In genomic region chr7:133707301-133707700, GRCm38 (mm10) we compare ENCODE assay signal across 14 mouse cellular contexts. TPM values are rescaled to one million over a fixed set of nuclear protein-coding genes. Genes with fewer than 3 reads are reported as not detected.
DNase-seq lines count a peak whose midpoint lies in the region; ATAC-seq and TF ChIP-seq lines count a peak whose summit lies in the region.
"Had no signal": no experiment of that assay in that cellular context is flagged by ENCODE, and none has a peak within 500 bp of the region (broad histone marks: within the 10 kb centered on the region; RNA-seq: fewer than 3 reads in every experiment).

No protein-coding gene starts in this region.

- peaks cover 50% of the 10 kb centered on the region for H3K36me3 ChIP-seq in erythroblast, embryonic 14.5 days (ENCODE audit: control insufficient read depth)
- no peaks in the 10 kb centered on the region; the same call in 1 of the 2 replicates for H3K36me3 ChIP-seq in splenic B cell, adult 2 months (ENCODE audit: control insufficient read depth, insufficient read depth, low read length, poor library complexity, severe bottlenecking)
- H3K36me3 ChIP-seq in neural tube, embryonic 15.5 days, result peaks cover 3% of the 10 kb centered on the region; the same call in 1 of the 2 replicates

- no peak overlapping the region for H3K4me2 ChIP-seq in neural tube, embryonic 15.5 days

- peak overlapping the region; percentile 78 for H3K4me3 ChIP-seq in erythroblast, embryonic 14.5 days (replicated peaks)
- H3K4me3 ChIP-seq in layer of hippocampus, adult 2 months, result no peak overlapping the region
- H3K4me3 ChIP-seq in neural tube, embryonic 15.5 days (replicated peaks), result no peak overlapping the region

- 87% methylated on average over 2 of the region's 2 CpGs for WGBS in neural tube, embryonic 15.5 days

- peaks cover 7% of the 10 kb centered on the region for H3K9me3 ChIP-seq in erythroblast, embryonic 14.5 days (ENCODE audit: control insufficient read depth, low read length)
- no peaks in the 10 kb centered on the region for H3K9me3 ChIP-seq in neural tube, embryonic 15.5 days (replicated peaks)
- H3K9me3 ChIP-seq: embryonic facial prominence, embryonic 13.5 days; hindbrain, embryonic 10.5 days had no signal

- no peak overlapping the region for H3K27ac ChIP-seq in layer of hippocampus, adult 2 months
- H3K27ac ChIP-seq in neural tube, embryonic 15.5 days (replicated peaks), result no peak overlapping the region
- H3K27ac ChIP-seq: embryonic facial prominence, embryonic 13.5 days; hindbrain, embryonic 10.5 days; macrophage had no signal

- no peak overlapping the region for H3K9ac ChIP-seq in neural tube, embryonic 15.5 days (replicated peaks)
- H3K9ac ChIP-seq: embryonic facial prominence, embryonic 13.5 days had no signal

- H3K4me1 ChIP-seq in erythroblast, embryonic 14.5 days (ENCODE audit: control insufficient read depth), result peaks cover 75% of the 10 kb centered on the region
- peaks cover 22% of the 10 kb centered on the region for H3K4me1 ChIP-seq in neural tube, embryonic 15.5 days

- no peak for ATAC-seq in erythroblast, adult 5-6 weeks (replicated peaks; ENCODE audit: low FRiP score, poor library complexity, severe bottlenecking)
- no peak for ATAC-seq in neural tube, embryonic 15.5 days (ENCODE audit: low FRiP score)

- peak; percentile 64 for TF ChIP-seq CTCF in layer of hippocampus, adult 2 months (conservative IDR thresholded peaks at IDR 0.05)

- DNase-seq in layer of hippocampus, adult 2 months (ENCODE audit: low spot score in 2 of 2), result no peak
- DNase-seq in layer of hippocampus, postnatal 36 days, result no peak
- DNase-seq in thymus, postnatal 14 days, result peak; percentile 40
- no peak for DNase-seq in thymus, postnatal 36 days
- DNase-seq in splenic B cell, adult 2 months (ENCODE audit: low read depth, low spot score), result peak; percentile 61
- DNase-seq: right cerebral cortex, postnatal 4 days had no signal

- H3K27me3 ChIP-seq in erythroblast, embryonic 14.5 days (ENCODE audit: control insufficient read depth), result no peaks in the 10 kb centered on the region
- H3K27me3 ChIP-seq in splenic B cell, adult 2 months (ENCODE audit: control insufficient read depth, insufficient read depth, low read length, poor library complexity, severe bottlenecking), result no peaks in the 10 kb centered on the region
- H3K27me3 ChIP-seq in neural tube, embryonic 15.5 days (replicated peaks), result no peaks in the 10 kb centered on the region
- H3K27me3 ChIP-seq: embryonic facial prominence, embryonic 13.5 days had no signal

RNA-seq across cellular contexts. Expression of gene Bccip, which starts 1.8 kb away (rescaled TPM):
- 4.2 and 9.5 TPM in 2 replicates for polyA plus RNA-seq in erythroblast, embryonic 14.5 days (2012)
- total RNA-seq in erythroblast, adult 5-6 weeks (2015; ENCODE audit: low replicate concordance), result 20.7 and 26.1 TPM in 2 replicates
- 21.2 and 30.1 TPM in 2 replicates for total RNA-seq in erythroblast, adult 5-6 weeks (2017; ENCODE audit: low replicate concordance)
- 10 to 100 TPM; 68.7 to 69.9 TPM for total RNA-seq in layer of hippocampus, adult 2 months (2021)
- 10 to 100 TPM; 73.6 to 75.8 TPM for total RNA-seq in layer of hippocampus, postnatal 36 days (2021)
- polyA plus RNA-seq in neural tube, embryonic 15.5 days (2015; fragmentation: Nextera tagmentation; extraction: Ambion mirVana), result 103 and 109 TPM in 2 replicates

RNA-seq across cellular contexts. Expression of gene Uros, which starts 2.6 kb away (rescaled TPM):
- polyA plus RNA-seq in erythroblast, embryonic 14.5 days (2012), result 6.4 and 8.3 TPM in 2 replicates
- 195 and 213 TPM in 2 replicates for total RNA-seq in erythroblast, adult 5-6 weeks (2015; ENCODE audit: low replicate concordance)
- 278 and 315 TPM in 2 replicates for total RNA-seq in erythroblast, adult 5-6 weeks (2017; ENCODE audit: low replicate concordance)
- 10 to 100 TPM; 17.7 to 21.3 TPM for total RNA-seq in layer of hippocampus, adult 2 months (2021)
- total RNA-seq in layer of hippocampus, postnatal 36 days (2021), result 10 to 100 TPM; 18.3 to 18.5 TPM
- 51.3 and 52.2 TPM in 2 replicates for polyA plus RNA-seq in neural tube, embryonic 15.5 days (2015; fragmentation: Nextera tagmentation; extraction: Ambion mirVana)

RNA-seq across cellular contexts. Expression of gene Mmp21, which starts 27.4 kb away (rescaled TPM):
- 0.02 TPM in 1 of 2 replicates, not detected in the other for polyA plus RNA-seq in erythroblast, embryonic 14.5 days (2012)
- 0.38 and 1.0 TPM in 2 replicates for total RNA-seq in erythroblast, adult 5-6 weeks (2015; ENCODE audit: low replicate concordance)
- total RNA-seq in erythroblast, adult 5-6 weeks (2017; ENCODE audit: low replicate concordance), result 2.1 and 3.8 TPM in 2 replicates
- total RNA-seq in layer of hippocampus, adult 2 months (2021), result under 1 TPM; 0.12 to 0.41 TPM
- total RNA-seq in layer of hippocampus, postnatal 36 days (2021), result under 1 TPM; 0.20 to 0.28 TPM
- polyA plus RNA-seq in neural tube, embryonic 15.5 days (2015; fragmentation: Nextera tagmentation; extraction: Ambion mirVana), result not detected in 2 replicates
- total RNA-seq: gastrocnemius, adult 8-10 months had no signal
- polyA plus RNA-seq: embryonic facial prominence, embryonic 13.5 days; hindbrain, embryonic 10.5 days; macrophage; testis, adult 2 months had no signal

Comparison
In these comparisons a context has a peak if more than half of its experiments do, and no peak if none do; other contexts are left out.
1. DNase-seq: peak in thymus, postnatal 14 days (single experiment) and splenic B cell, adult 2 months (single experiment); none in layer of hippocampus, adult 2 months (0 of 2), layer of hippocampus, postnatal 36 days (0 of 2) and thymus, postnatal 36 days (0 of 2).
2. RNA of gene Uros, which starts 2.6 kb away (total RNA-seq): 195 to 315 TPM in erythroblast, adult 5-6 weeks; 17.7 to 21.3 TPM in layer of hippocampus, adult 2 months and 18.3 to 18.5 TPM in layer of hippocampus, postnatal 36 days; every median in the first group is over 4 times any median in the second.